Mouse (Mus musculus) heart, adult 8-10 months (tissue): ENCODE data around the gene Rnf185. TPM values are rescaled to one million over a fixed set of nuclear protein-coding genes. Genes with fewer than 3 reads are reported as not detected.

Experiments used
- total RNA-seq, 4 experiments: library from RNA; stranded (reverse); gene quantifications; 2 replicates each; pipeline ENCODE4 v1.2.4; 2022

Gene Rnf185
- total RNA-seq, 4 experiments from 2014 or later, result 18.9 to 23.0 (median 20.4) TPM

Other genes with a start within 250 kb of the Rnf185 start
- gene Eif4enif1, start 250.0 kb downstream of the Rnf185 start, total RNA-seq, result 10 to 100 TPM; 39.3 to 43.9 (median 40.4) TPM
- gene Drg1, start 185.9 kb downstream of the Rnf185 start, total RNA-seq, result 10 to 100 TPM; 53.6 to 60.6 (median 58.8) TPM
- gene Patz1, start 163.5 kb downstream of the Rnf185 start, total RNA-seq, result 10 to 100 TPM; 21.3 to 33.6 (median 25.4) TPM
- 10 to 100 TPM; 37.3 to 67.8 (median 56.9) TPM for gene Pik3ip1, start 122.0 kb downstream of the Rnf185 start, total RNA-seq
- gene Limk2, start 43.2 kb downstream of the Rnf185 start, total RNA-seq, result 10 to 100 TPM; 16.7 to 25.5 (median 19.4) TPM
- gene Pla2g3, start 35.9 kb upstream of the Rnf185 start, total RNA-seq, result under 1 TPM in 2 of 4 experiments, not detected in 2; 0.14 to 0.16 TPM
- gene Inpp5j, start 52.5 kb upstream of the Rnf185 start, total RNA-seq, result 10 to 100 TPM; 19.9 to 24.1 (median 22.7) TPM
- gene Selenom, start 62.3 kb upstream of the Rnf185 start, total RNA-seq, result 10 to 100 TPM; 33.5 to 51.0 (median 41.9) TPM
- gene Smtn, start 88.2 kb upstream of the Rnf185 start, total RNA-seq, result 100 to 1,000 TPM; 128 to 185 (median 149) TPM
- gene Morc2a, start 196.8 kb upstream of the Rnf185 start, total RNA-seq, result 10 to 100 TPM; 18.5 to 20.2 (median 18.7) TPM